Comparison of ENCODE assay signal across 11 mouse cellular contexts in genomic region chr19:22656466-22657215, GRCm38 (mm10).
DNase-seq lines count a peak whose midpoint lies in the region; ATAC-seq lines count a peak whose summit lies in the region.
"Had no signal": no experiment of that assay in that cellular context is flagged by ENCODE, and none has a peak within 500 bp of the region (broad histone marks: within the 10 kb centered on the region; RNA-seq: fewer than 3 reads in every experiment).

No protein-coding gene starts in this region.

- H3K4me3 ChIP-seq in forebrain, embryonic 14.5 days (ENCODE audit: low read depth, low read length), result no peak overlapping the region
- no peak overlapping the region for H3K4me3 ChIP-seq in midbrain, embryonic 11.5 days (ENCODE audit: low read depth, low read length)
- H3K4me3 ChIP-seq in liver, embryonic 12.5 days, result no peak overlapping the region
- H3K4me3 ChIP-seq: heart, adult 2 months; liver, embryonic 15.5 days had no signal

- H3K27ac ChIP-seq in forebrain, embryonic 14.5 days (ENCODE audit: low read depth, low read length), result no peak overlapping the region
- H3K27ac ChIP-seq in midbrain, embryonic 11.5 days (ENCODE audit: low read depth, low read length), result no peak overlapping the region; the same call in 1 of the 2 replicates
- H3K27ac ChIP-seq in liver, embryonic 12.5 days, result no peak overlapping the region
- H3K27ac ChIP-seq: heart, adult 2 months; liver, embryonic 15.5 days had no signal

- peak; percentile 46 for ATAC-seq in forebrain, embryonic 14.5 days
- ATAC-seq in midbrain, embryonic 11.5 days (ENCODE audit: low FRiP score), result peak; percentile 71
- ATAC-seq in erythroblast, adult 5-6 weeks (replicated peaks; ENCODE audit: low FRiP score, poor library complexity, severe bottlenecking), result no peak
- ATAC-seq in liver, embryonic 12.5 days, result no peak

- no peaks in the 10 kb centered on the region for H3K36me3 ChIP-seq in forebrain, embryonic 14.5 days (ENCODE audit: control insufficient read depth, insufficient read depth, low read length)
- H3K36me3 ChIP-seq in midbrain, embryonic 11.5 days (ENCODE audit: control insufficient read depth, insufficient read depth, low read length), result no peaks in the 10 kb centered on the region
- H3K36me3 ChIP-seq in liver, embryonic 12.5 days, result no peaks in the 10 kb centered on the region
- H3K36me3 ChIP-seq: liver, embryonic 15.5 days had no signal

- H3K4me2 ChIP-seq in forebrain, embryonic 14.5 days (ENCODE audit: low read length), result peak overlapping the region; percentile 28
- H3K4me2 ChIP-seq in midbrain, embryonic 11.5 days, result peak overlapping the region; percentile 8; the same call in 1 of the 2 replicates
- H3K4me2 ChIP-seq in liver, embryonic 12.5 days, result no peak overlapping the region
- H3K4me2 ChIP-seq: liver, embryonic 15.5 days had no signal

- peaks cover 8% of the 10 kb centered on the region; the same call in 1 of the 2 replicates for H3K4me1 ChIP-seq in forebrain, embryonic 14.5 days (ENCODE audit: control insufficient read depth, insufficient read depth, low read length)
- peaks cover 11% of the 10 kb centered on the region for H3K4me1 ChIP-seq in midbrain, embryonic 11.5 days (ENCODE audit: control insufficient read depth, insufficient read depth, low read length)
- H3K4me1 ChIP-seq in liver, embryonic 12.5 days, result no peaks in the 10 kb centered on the region
- H3K4me1 ChIP-seq: liver, embryonic 15.5 days had no signal

- no peak overlapping the region for H3K9ac ChIP-seq in forebrain, embryonic 14.5 days (ENCODE audit: low read length)
- H3K9ac ChIP-seq in midbrain, embryonic 11.5 days (ENCODE audit: low read length), result peak overlapping the region; percentile 20; the same call in 1 of the 2 replicates
- H3K9ac ChIP-seq in liver, embryonic 12.5 days, result no peak overlapping the region
- H3K9ac ChIP-seq: liver, embryonic 15.5 days had no signal

- H3K9me3 ChIP-seq in forebrain, embryonic 14.5 days (replicated peaks; ENCODE audit: control insufficient read depth, low read length), result no peaks in the 10 kb centered on the region
- no peaks in the 10 kb centered on the region; the same call in 1 of the 2 replicates for H3K9me3 ChIP-seq in midbrain, embryonic 11.5 days (ENCODE audit: control insufficient read depth, low read length)
- H3K9me3 ChIP-seq in liver, embryonic 12.5 days (replicated peaks), result no peaks in the 10 kb centered on the region
- H3K9me3 ChIP-seq: liver, embryonic 15.5 days had no signal

- peak; percentile 5 for DNase-seq in right cerebral cortex, adult 18-20 months
- DNase-seq in right cerebral cortex, postnatal 14 days, result no peak
- DNase-seq in forebrain, embryonic 14.5 days (ENCODE audit: low spot score), result peak; percentile 58
- DNase-seq in midbrain, embryonic 11.5 days (ENCODE audit: low spot score, missing footprints), result peak; percentile 92
- no peak for DNase-seq in thymus, postnatal 14 days
- DNase-seq: cerebellum, adult 9-10 months; heart, adult 2 months; kidney, postnatal 14 days had no signal

- WGBS in forebrain, embryonic 14.5 days, result 26% methylated on average over 14 of the region's 14 CpGs
- WGBS in midbrain, embryonic 11.5 days, result 34% methylated on average over 14 of the region's 14 CpGs
- 61% methylated on average over 14 of the region's 14 CpGs for WGBS in liver, embryonic 12.5 days (ENCODE audit: insufficient replicate concordance)

- H3K27me3 ChIP-seq in forebrain, embryonic 14.5 days (replicated peaks; ENCODE audit: control insufficient read depth, insufficient read depth, low read length), result no peaks in the 10 kb centered on the region
- no peaks in the 10 kb centered on the region for H3K27me3 ChIP-seq in midbrain, embryonic 11.5 days (ENCODE audit: control insufficient read depth, insufficient read depth, low read length)
- no peaks in the 10 kb centered on the region for H3K27me3 ChIP-seq in liver, embryonic 12.5 days (replicated peaks)
- H3K27me3 ChIP-seq: liver, embryonic 15.5 days had no signal

Comparison
In these comparisons a context has a peak if more than half of its experiments do, and no peak if none do; other contexts are left out.
1. DNase-seq: peak in right cerebral cortex, adult 18-20 months (single experiment), forebrain, embryonic 14.5 days (single experiment) and midbrain, embryonic 11.5 days (single experiment); none in right cerebral cortex, postnatal 14 days (single experiment) and thymus, postnatal 14 days (single experiment).
2. ATAC-seq: peak in forebrain, embryonic 14.5 days (single experiment) and midbrain, embryonic 11.5 days (single experiment); none in erythroblast, adult 5-6 weeks (single experiment) and liver, embryonic 12.5 days (single experiment).